In the genomic region with DNA sequence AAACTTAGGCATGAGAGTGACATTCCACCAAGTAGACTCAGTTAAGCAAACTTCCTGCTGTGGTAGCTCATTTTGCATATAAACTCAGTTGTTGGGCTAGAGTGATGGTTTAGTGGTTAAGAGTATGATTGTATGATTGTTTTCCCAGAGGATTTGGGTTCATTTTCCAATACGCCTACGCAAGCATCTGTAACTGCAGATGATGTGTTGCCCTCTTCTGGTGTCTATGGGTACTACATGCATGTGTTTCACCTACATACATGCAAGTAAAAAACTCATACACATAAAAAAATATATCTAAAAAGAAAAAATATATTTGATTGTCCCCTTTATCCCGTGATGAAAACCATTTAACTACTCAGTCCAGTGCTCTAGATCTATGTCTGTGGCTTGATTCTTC, we compare ENCODE assay signal across 12 mouse cellular contexts.
DNase-seq lines count a peak whose midpoint lies in the region; ATAC-seq and TF ChIP-seq lines count a peak whose summit lies in the region.
"Had no signal": no experiment of that assay in that cellular context is flagged by ENCODE, and none has a peak within 500 bp of the region (broad histone marks: within the 10 kb centered on the region; RNA-seq: fewer than 3 reads in every experiment).

No protein-coding gene starts in this region.

- H3K27ac ChIP-seq in heart, adult 2 months: no peak overlapping the region
- no peak overlapping the region for H3K27ac ChIP-seq in liver, embryonic 14.5 days
- H3K27ac ChIP-seq in liver, embryonic 11.5 days (ENCODE audit: low read depth, low read length): no peak overlapping the region
- no peak overlapping the region for H3K27ac ChIP-seq in forebrain, embryonic 15.5 days (replicated peaks)
- H3K27ac ChIP-seq: neural tube, embryonic 12.5 days had no signal

- no peak for TF ChIP-seq EP300 in heart, adult 2 months (IDR thresholded peaks at IDR 0.05; ENCODE audit: insufficient read depth, low read depth, low read length)
- TF ChIP-seq EP300 in liver, embryonic 14.5 days (IDR thresholded peaks at IDR 0.05; ENCODE audit: low read depth): no peak

- no peaks in the 10 kb centered on the region for H3K27me3 ChIP-seq in heart, adult 2 months (ENCODE audit: control insufficient read depth, insufficient read depth, low read length)
- H3K27me3 ChIP-seq in liver, embryonic 14.5 days (ENCODE audit: control insufficient read depth, insufficient read depth, low read length): no peaks in the 10 kb centered on the region
- no peaks in the 10 kb centered on the region for H3K27me3 ChIP-seq in liver, embryonic 11.5 days (replicated peaks; ENCODE audit: control insufficient read depth, insufficient read depth, low read length)
- no peaks in the 10 kb centered on the region for H3K27me3 ChIP-seq in G1E (ENCODE audit: insufficient read depth, low read length)
- H3K27me3 ChIP-seq in forebrain, embryonic 15.5 days: no peaks in the 10 kb centered on the region
- H3K27me3 ChIP-seq: neural tube, embryonic 12.5 days had no signal

- no peaks in the 10 kb centered on the region for H3K79me2 ChIP-seq in heart, adult 2 months (replicated peaks; ENCODE audit: control insufficient read depth, insufficient read depth, low read length)

- intact Hi-C loops in heart, adult 2 months (cut with DNase I): no loop called here

- no peak for DNase-seq in heart, adult 2 months
- DNase-seq in heart, adult 9 months (ENCODE audit: low spot score in 2 of 2): no peak
- no peak for DNase-seq in liver, embryonic 14.5 days (ENCODE audit: low read depth in 3 of 3, low spot score in 3 of 3)
- DNase-seq in liver, embryonic 11.5 days (ENCODE audit: low spot score): no peak
- no peak for DNase-seq in G1E (ENCODE audit: low spot score)
- peak; percentile 14 for DNase-seq in embryo, embryonic 11 days
- DNase-seq in urinary bladder, adult 18-20 months (ENCODE audit: low spot score in 2 of 2): no peak
- DNase-seq: lung, adult 18-20 months; thymus, postnatal 4 days had no signal

- no peak overlapping the region for H3K4me3 ChIP-seq in heart, adult 2 months
- H3K4me3 ChIP-seq in liver, embryonic 14.5 days (ENCODE audit: insufficient read depth in 1 of 2, low read depth in 2 of 2, low read length in 2 of 2): no peak overlapping the region
- no peak overlapping the region for H3K4me3 ChIP-seq in liver, embryonic 11.5 days (ENCODE audit: low read depth, low read length)
- no peak overlapping the region for H3K4me3 ChIP-seq in G1E (ENCODE audit: low read depth, low read length)
- no peak overlapping the region for H3K4me3 ChIP-seq in forebrain, embryonic 15.5 days
- H3K4me3 ChIP-seq: neural tube, embryonic 12.5 days had no signal

- no peaks in the 10 kb centered on the region for H3K4me1 ChIP-seq in heart, adult 2 months (ENCODE audit: control insufficient read depth, insufficient read depth, low read length)
- H3K4me1 ChIP-seq in liver, embryonic 14.5 days (replicated peaks; ENCODE audit: control insufficient read depth in 2 of 2, insufficient read depth in 2 of 2, low read length in 1 of 2): no peaks in the 10 kb centered on the region
- no peaks in the 10 kb centered on the region for H3K4me1 ChIP-seq in liver, embryonic 11.5 days (replicated peaks; ENCODE audit: control insufficient read depth, insufficient read depth, low read length)
- no peaks in the 10 kb centered on the region for H3K4me1 ChIP-seq in G1E (ENCODE audit: insufficient read depth, low read depth, low read length)
- no peaks in the 10 kb centered on the region for H3K4me1 ChIP-seq in forebrain, embryonic 15.5 days
- H3K4me1 ChIP-seq: neural tube, embryonic 12.5 days had no signal

- H3K4me2 ChIP-seq in liver, embryonic 14.5 days (ENCODE audit: low read depth): no peak overlapping the region
- H3K4me2 ChIP-seq in liver, embryonic 11.5 days: no peak overlapping the region
- H3K4me2 ChIP-seq in forebrain, embryonic 15.5 days (replicated peaks): no peak overlapping the region
- H3K4me2 ChIP-seq: neural tube, embryonic 12.5 days had no signal

- H3K36me3 ChIP-seq in heart, adult 2 months (ENCODE audit: control insufficient read depth, insufficient read depth, low read length): no peaks in the 10 kb centered on the region
- no peaks in the 10 kb centered on the region for H3K36me3 ChIP-seq in liver, embryonic 14.5 days (replicated peaks; ENCODE audit: control insufficient read depth, insufficient read depth, low read depth)
- no peaks in the 10 kb centered on the region for H3K36me3 ChIP-seq in liver, embryonic 11.5 days (ENCODE audit: control insufficient read depth, insufficient read depth, low read length)
- no peaks in the 10 kb centered on the region for H3K36me3 ChIP-seq in G1E (replicated peaks)
- H3K36me3 ChIP-seq in forebrain, embryonic 15.5 days: no peaks in the 10 kb centered on the region
- H3K36me3 ChIP-seq: neural tube, embryonic 12.5 days had no signal

- 51% methylated on average over 3 of the region's 3 CpGs for WGBS in heart, adult 2 months
- 41% methylated on average over 3 of the region's 3 CpGs for WGBS in liver, embryonic 14.5 days (ENCODE audit: insufficient replicate concordance)
- 52% methylated on average over 3 of the region's 3 CpGs for WGBS in liver, embryonic 11.5 days
- 60% methylated on average over 3 of the region's 3 CpGs for WGBS in forebrain, embryonic 15.5 days

- TF ChIP-seq POLR2A in heart, adult 2 months (IDR thresholded peaks at IDR 0.05; ENCODE audit: insufficient read depth, low read depth, low read length): no peak

- ATAC-seq in liver, embryonic 14.5 days (ENCODE audit: insufficient read depth): no peak
- no peak for ATAC-seq in liver, embryonic 11.5 days (replicated peaks; ENCODE audit: low FRiP score)
- no peak for ATAC-seq in G1E (ENCODE audit: extremely low read depth, insufficient number of reproducible peaks, low FRiP score, poor library complexity, severe bottlenecking)
- ATAC-seq in forebrain, embryonic 15.5 days (replicated peaks): no peak
- ATAC-seq: activated CD4-positive, CD25-positive, alpha-beta regulatory T cell, adult 4 months had no signal

- peak; percentile 67 for TF ChIP-seq CTCF in heart, adult 2 months (IDR thresholded peaks at IDR 0.05)
- TF ChIP-seq CTCF in liver, embryonic 14.5 days (IDR thresholded peaks at IDR 0.05; ENCODE audit: low read depth): peak; percentile 20; the same call in 1 of the 2 replicates
- TF ChIP-seq CTCF in G1E (IDR thresholded peaks at IDR 0.05; ENCODE audit: low read depth, low read length): 0 out of 2 replicates have a peak, but pooled peaks have one; percentile 15

- no peak overlapping the region for H3K9ac ChIP-seq in heart, adult 2 months (ENCODE audit: low read depth, low read length)
- H3K9ac ChIP-seq in liver, embryonic 14.5 days (replicated peaks): no peak overlapping the region
- H3K9ac ChIP-seq in liver, embryonic 11.5 days (ENCODE audit: low read depth, low read length): no peak overlapping the region
- H3K9ac ChIP-seq in forebrain, embryonic 15.5 days (replicated peaks): no peak overlapping the region
- H3K9ac ChIP-seq: neural tube, embryonic 12.5 days had no signal

- H3K9me3 ChIP-seq in liver, embryonic 14.5 days (ENCODE audit: control insufficient read depth, low read length): no peaks in the 10 kb centered on the region
- no peaks in the 10 kb centered on the region for H3K9me3 ChIP-seq in liver, embryonic 11.5 days (ENCODE audit: control insufficient read depth, low read length)
- H3K9me3 ChIP-seq in G1E (replicated peaks): no peaks in the 10 kb centered on the region
- H3K9me3 ChIP-seq in forebrain, embryonic 15.5 days: no peaks in the 10 kb centered on the region
- H3K9me3 ChIP-seq: neural tube, embryonic 12.5 days had no signal

Comparison
In these comparisons a context has a peak if more than half of its experiments do, and no peak if none do; other contexts are left out.
1. CTCF ChIP-seq: peak in every context shown above with its lines; median percentile 67 in heart, adult 2 months; 20 in liver, embryonic 14.5 days; 15 in G1E.